Mouse (Mus musculus) heart, embryonic 12.5 days (tissue): ENCODE results near the gene Ace2. TPM values are rescaled to one million over a fixed set of nuclear protein-coding genes. Genes with fewer than 3 reads are reported as not detected.

ENCODE experiments used
- ATAC-seq: fragments of 200-750 bp; cut with Nextera tagmentation; 2 replicates; pipeline ENCODE4 v1.8.0; 2017; ENCODE audit warnings: moderate TSS enrichment, moderate library complexity; ENCODE audit not compliant: insufficient number of reproducible peaks, low FRiP score
- H3K27ac ChIP-seq: fragments of 300-500 bp; sonication (generic); 2 replicates; pipeline ENCODE4 v1.5.1; 2016; ENCODE audit warnings: mild to moderate bottlenecking, moderate library complexity; ENCODE audit not compliant: poor library complexity, severe bottlenecking
- H3K27me3 ChIP-seq: fragments of 300-500 bp; sonication (generic); replicated peaks from 2 replicates; pipeline ENCODE4 v1.6.1; 2016; ENCODE audit warnings: mild to moderate bottlenecking, moderate library complexity
- H3K36me3 ChIP-seq: fragments of 300-500 bp; sonication (generic); 2 replicates; pipeline ENCODE4 v1.6.1; 2016; ENCODE audit warnings: mild to moderate bottlenecking, moderate library complexity
- H3K4me1 ChIP-seq: fragments of 300-500 bp; sonication (generic); replicated peaks from 2 replicates; pipeline ENCODE4 v1.6.1; 2016; ENCODE audit warnings: mild to moderate bottlenecking
- H3K4me2 ChIP-seq: fragments of 300-500 bp; sonication (generic); 2 replicates; pipeline ENCODE4 v1.6.1; 2016; ENCODE audit warnings: mild to moderate bottlenecking, moderate library complexity
- H3K4me3 ChIP-seq: fragments of 300-500 bp; sonication (generic); 2 replicates; pipeline ENCODE4 v1.5.1; 2016; ENCODE audit warnings: mild to moderate bottlenecking
- H3K9ac ChIP-seq: fragments of 300-500 bp; sonication (generic); 2 replicates; pipeline ENCODE4 v1.6.1; 2016; ENCODE audit warnings: mild to moderate bottlenecking, moderate library complexity
- H3K9me3 ChIP-seq: fragments of 300-500 bp; sonication (generic); replicated peaks from 2 replicates; pipeline ENCODE4 v1.6.1; 2016; ENCODE audit warnings: mild to moderate bottlenecking, moderate library complexity
- WGBS: fragments of 180-500 bp; shearing (Covaris S2); methylation state at CpG from one replicate; pipeline ENCODE4 v1.1.7; 2016; 5-methylcytosine and 5-hydroxymethylcytosine counted together
- polyA plus RNA-seq: library from polyadenylated mRNA; unstranded; fragments of >200 nt; fragmentation: Nextera tagmentation; extraction: Ambion mirVana; gene quantifications from 2 replicates; pipeline ENCODE4 v1.2.1, GENCODE M21; 2016

Ace2 gene
- polyA plus RNA-seq, 1 experiment from 2014 or later = 0.17 TPM

GRCm38 (mm10) chrX:164133531-164133930, 5.6 kb upstream of the Ace2 start:
- Histone ChIP-seq H3K4me1 (no peaks in the 10 kb centered on the region), H3K9me3 (no peaks in the 10 kb centered on the region)
- 73% methylated on average over 3 of the region's 3 CpGs for WGBS

GRCm38 (mm10) chrX:164135304-164135818, 3.8 kb upstream of the Ace2 start:
- 71% methylated on average over 4 of the region's 4 CpGs for WGBS
- ATAC-seq = no peak

More at GRCm38 (mm10) chrX:164133531-164133930, 5.6 kb upstream of the Ace2 start:
- Histone ChIP-seq H3K27ac (no peak overlapping the region), H3K36me3 (no peaks in the 10 kb centered on the region), H3K27me3 (no peaks in the 10 kb centered on the region), H3K9ac (no peak overlapping the region), H3K4me3 (no peak overlapping the region), H3K4me2 (no peak overlapping the region)
- ATAC-seq = no peak

GRCm38 (mm10) chrX:164145463-164146250, 6.5 kb downstream of the Ace2 start:
- no peaks in the 10 kb centered on the region for H3K9me3 ChIP-seq
- no peak overlapping the region for H3K9ac ChIP-seq
- no peaks in the 10 kb centered on the region for H3K4me1 ChIP-seq
- ATAC-seq = peak; percentile 39; the same call in 1 of the 2 replicates
- WGBS = 57% methylated on average over 6 of the region's 6 CpGs
- H3K4me2 ChIP-seq = no peak overlapping the region
- no peaks in the 10 kb centered on the region for H3K27me3 ChIP-seq
- H3K4me3 ChIP-seq = no peak overlapping the region
- H3K36me3 ChIP-seq = no peaks in the 10 kb centered on the region
- no peak overlapping the region for H3K27ac ChIP-seq

More at GRCm38 (mm10) chrX:164135304-164135818, 3.8 kb upstream of the Ace2 start:
- H3K9me3 ChIP-seq = no peaks in the 10 kb centered on the region
- H3K4me1 ChIP-seq = no peaks in the 10 kb centered on the region
- no peaks in the 10 kb centered on the region for H3K27me3 ChIP-seq
- no peak overlapping the region for H3K4me3 ChIP-seq
- no peaks in the 10 kb centered on the region for H3K36me3 ChIP-seq
- no peak overlapping the region for H3K4me2 ChIP-seq
- H3K9ac ChIP-seq = no peak overlapping the region
- H3K27ac ChIP-seq = no peak overlapping the region

- 0 out of 2 replicates have a peak, but pooled peaks cover 6% of the 10 kb centered on the region for H3K9me3 ChIP-seq
- H3K27ac ChIP-seq = no peak overlapping the region
- ATAC-seq = no peak
- no peaks in the 10 kb centered on the region for H3K27me3 ChIP-seq
- no peaks in the 10 kb centered on the region for H3K36me3 ChIP-seq
- no peak overlapping the region for H3K9ac ChIP-seq
- 59% methylated on average over 2 of the region's 2 CpGs for WGBS
- H3K4me1 ChIP-seq = no peaks in the 10 kb centered on the region
- H3K4me3 ChIP-seq = no peak overlapping the region
- no peak overlapping the region for H3K4me2 ChIP-seq
These were observed 13.6 kb downstream of the Ace2 start for GRCm38 (mm10) chrX:164152703-164153102.

- no peak for ATAC-seq
- 0 out of 2 replicates have a peak, but pooled peaks cover 6% of the 10 kb centered on the region for H3K9me3 ChIP-seq
- H3K27me3 ChIP-seq = no peaks in the 10 kb centered on the region
- no peak overlapping the region for H3K9ac ChIP-seq
- H3K4me1 ChIP-seq = no peaks in the 10 kb centered on the region
- H3K4me2 ChIP-seq = no peak overlapping the region
- H3K27ac ChIP-seq = no peak overlapping the region
- H3K36me3 ChIP-seq = no peaks in the 10 kb centered on the region
- no peak overlapping the region for H3K4me3 ChIP-seq
These were observed 14.5 kb downstream of the Ace2 start for GRCm38 (mm10) chrX:164153606-164154005.

GRCm38 (mm10) chrX:164154594-164154993, 15.5 kb downstream of the Ace2 start:
- no peak for ATAC-seq
- H3K27me3 ChIP-seq = no peaks in the 10 kb centered on the region
- no peak overlapping the region for H3K4me3 ChIP-seq
- no peaks in the 10 kb centered on the region for H3K4me1 ChIP-seq
- 0 out of 2 replicates have a peak, but pooled peaks cover 6% of the 10 kb centered on the region for H3K9me3 ChIP-seq
- no peak overlapping the region for H3K4me2 ChIP-seq
- H3K27ac ChIP-seq = no peak overlapping the region
- WGBS = 64% methylated on average over 5 of the region's 5 CpGs
- no peak overlapping the region for H3K9ac ChIP-seq
- no peaks in the 10 kb centered on the region for H3K36me3 ChIP-seq

GRCm38 (mm10) chrX:164164681-164165080, 25.5 kb downstream of the Ace2 start:
- Histone ChIP-seq H3K9ac (no peak overlapping the region), H3K4me3 (no peak overlapping the region), H3K27ac (no peak overlapping the region), H3K4me2 (no peak overlapping the region), H3K27me3 (no peaks in the 10 kb centered on the region), H3K36me3 (no peaks in the 10 kb centered on the region), H3K4me1 (no peaks in the 10 kb centered on the region), H3K9me3 (no peaks in the 10 kb centered on the region)
- no peak for ATAC-seq
- 60% methylated on average over 1 of the region's 1 CpGs for WGBS

- Histone ChIP-seq H3K9me3 (no peaks in the 10 kb centered on the region), H3K4me3 (no peak overlapping the region), H3K4me2 (no peak overlapping the region), H3K9ac (no peak overlapping the region), H3K4me1 (no peaks in the 10 kb centered on the region), H3K36me3 (no peaks in the 10 kb centered on the region), H3K27me3 (no peaks in the 10 kb centered on the region), H3K27ac (no peak overlapping the region)
- 67% methylated on average over 2 of the region's 2 CpGs for WGBS
- ATAC-seq = no peak
These were observed 31.9 kb downstream of the Ace2 start for GRCm38 (mm10) chrX:164171034-164171433.

- no peak overlapping the region for H3K4me2 ChIP-seq
- no peaks in the 10 kb centered on the region for H3K36me3 ChIP-seq
- no peak overlapping the region for H3K9ac ChIP-seq
- no peaks in the 10 kb centered on the region for H3K27me3 ChIP-seq
- no peaks in the 10 kb centered on the region for H3K9me3 ChIP-seq
- ATAC-seq = no peak
- no peak overlapping the region for H3K4me3 ChIP-seq
- no peaks in the 10 kb centered on the region for H3K4me1 ChIP-seq
- 76% methylated on average over 4 of the region's 4 CpGs for WGBS
- H3K27ac ChIP-seq = no peak overlapping the region
These were observed 34.7 kb downstream of the Ace2 start for GRCm38 (mm10) chrX:164173880-164174279.

GRCm38 (mm10) chrX:164175311-164175710, 36.2 kb downstream of the Ace2 start:
- H3K27ac ChIP-seq = no peak overlapping the region
- no peak overlapping the region for H3K4me2 ChIP-seq
- H3K9ac ChIP-seq = no peak overlapping the region
- no peaks in the 10 kb centered on the region for H3K4me1 ChIP-seq
- WGBS = 88% methylated on average over 1 of the region's 1 CpGs
- no peak for ATAC-seq
- no peaks in the 10 kb centered on the region for H3K36me3 ChIP-seq
- H3K27me3 ChIP-seq = no peaks in the 10 kb centered on the region
- H3K9me3 ChIP-seq = no peaks in the 10 kb centered on the region
- H3K4me3 ChIP-seq = no peak overlapping the region

GRCm38 (mm10) chrX:164175780-164176179, 36.6 kb downstream of the Ace2 start:
- no peaks in the 10 kb centered on the region for H3K27me3 ChIP-seq
- H3K27ac ChIP-seq = no peak overlapping the region
- H3K36me3 ChIP-seq = no peaks in the 10 kb centered on the region
- H3K9ac ChIP-seq = no peak overlapping the region
- WGBS = 70% methylated on average over 2 of the region's 2 CpGs
- H3K4me1 ChIP-seq = no peaks in the 10 kb centered on the region
- no peak for ATAC-seq
- H3K4me3 ChIP-seq = no peak overlapping the region
- H3K9me3 ChIP-seq = no peaks in the 10 kb centered on the region
- H3K4me2 ChIP-seq = no peak overlapping the region
